Mouse (Mus musculus) hindlimb bud, embryonic 11.5 days (tissue): ENCODE results near the gene Atp8a2.
"Not testable (repeated sequence)": the region's sequence is repeated elsewhere in the genome, so short reads cannot be mapped to it uniquely, and the experiment has no call there.

Experiments used
- DNase-seq: peaks from one replicate; pipeline ENCODE4 v3.0.0-alpha.2; 2012; ENCODE audit warnings: low read depth, low spot score; ENCODE audit errors: extremely low spot score

Atp8a2 gene

GRCm38 (mm10) chr14:59624326-59624885, 572.6 kb downstream of the Atp8a2 start:
- DNase-seq: no peak

DNA sequence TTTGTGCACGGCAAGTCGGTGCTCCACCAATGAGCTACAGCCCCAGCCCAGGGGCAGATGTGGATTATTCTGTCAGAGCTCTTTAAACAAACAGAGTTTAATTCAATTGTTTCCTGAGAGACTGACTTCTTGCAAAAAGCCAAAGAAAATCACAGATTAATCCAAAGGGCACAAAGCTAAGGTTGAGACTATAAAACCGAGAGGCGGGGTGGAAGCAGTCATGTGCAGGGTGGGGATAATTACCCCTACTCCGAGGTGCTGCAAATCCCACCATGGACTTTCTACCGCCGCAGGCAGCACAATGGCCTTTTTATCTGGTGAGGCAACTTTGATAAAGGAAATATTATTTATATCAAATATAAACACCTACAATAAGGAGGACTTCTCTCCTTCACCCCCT, 580.2 kb downstream of the Atp8a2 start:
- no peak for DNase-seq

DNA sequence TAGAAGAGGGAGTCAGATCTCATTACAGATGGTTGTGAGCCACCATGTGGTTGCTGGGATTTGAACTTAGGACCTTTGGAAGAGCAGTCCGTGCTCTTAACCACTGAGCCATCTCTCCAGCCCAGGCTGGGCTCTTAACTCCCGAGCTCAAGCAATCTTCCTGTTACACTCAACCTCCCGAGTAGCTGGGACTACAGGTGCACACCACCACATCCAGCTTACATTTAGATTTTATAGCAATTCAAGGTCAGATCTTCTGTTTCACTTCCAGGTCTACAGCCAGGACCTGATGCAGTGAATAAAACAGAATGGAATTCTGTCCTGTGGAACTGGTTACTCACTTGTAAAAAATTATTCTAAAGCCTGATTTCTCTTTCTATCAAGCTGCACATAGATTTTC, 582.8 kb downstream of the Atp8a2 start:
- DNase-seq: not testable (repeated sequence)

DNA sequence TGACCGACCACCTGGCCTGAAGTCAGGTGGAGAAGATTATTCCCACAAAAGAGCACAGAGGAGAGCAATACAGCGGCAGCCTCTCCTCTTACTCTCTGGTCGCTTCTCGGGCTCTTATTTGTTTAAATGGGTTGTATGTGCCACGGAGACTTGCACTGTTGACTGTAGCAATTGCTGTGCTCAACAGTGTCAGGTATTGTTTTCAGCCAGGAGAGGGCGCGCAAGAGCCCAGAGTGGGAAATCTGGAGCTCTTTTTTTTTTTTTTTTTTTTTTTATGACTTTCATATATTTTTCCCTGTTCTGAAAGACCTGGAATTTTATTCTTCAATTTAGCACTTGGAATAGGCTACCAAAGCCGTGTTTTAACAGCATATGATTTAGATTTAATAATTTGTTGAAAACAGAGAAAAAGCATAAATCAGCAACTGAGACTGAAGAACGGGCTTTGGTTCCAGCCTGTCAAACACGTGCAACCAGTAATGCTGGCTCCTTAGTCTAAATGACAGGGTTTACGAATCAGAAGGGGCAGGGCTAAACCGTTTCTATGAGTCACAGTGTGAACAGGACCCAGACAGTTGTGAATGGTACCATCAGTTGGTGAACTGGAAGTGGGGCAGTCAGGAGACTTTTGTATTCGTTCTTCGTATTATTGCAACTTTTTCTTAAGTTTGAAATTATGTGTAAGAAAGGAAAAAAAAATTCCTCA, 583.9 kb downstream of the Atp8a2 start:
- no peak for DNase-seq

DNA sequence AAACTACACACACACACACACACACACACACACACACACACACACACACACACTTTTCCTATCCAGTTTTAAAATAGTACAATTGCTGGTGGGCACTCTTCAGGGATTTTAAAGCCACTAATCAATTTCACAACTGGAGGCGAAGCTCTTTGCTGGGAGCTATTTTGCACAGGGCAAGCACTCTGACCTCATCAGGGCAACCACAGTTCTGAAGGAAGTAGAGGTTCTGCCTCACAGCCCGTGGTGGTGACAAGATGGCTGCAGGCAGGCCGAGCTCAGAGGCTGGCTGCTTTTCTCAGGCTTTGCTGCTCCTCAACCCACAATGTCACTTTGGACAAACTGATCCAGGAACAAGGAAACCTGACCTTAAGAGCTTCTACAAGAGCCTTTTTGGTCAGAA, 590.0 kb downstream of the Atp8a2 start:
- DNase-seq: no peak

- no peak for DNase-seq
Observed at GRCm38 (mm10) chr14:59605671-59606353, 591.2 kb downstream of the Atp8a2 start.

DNA sequence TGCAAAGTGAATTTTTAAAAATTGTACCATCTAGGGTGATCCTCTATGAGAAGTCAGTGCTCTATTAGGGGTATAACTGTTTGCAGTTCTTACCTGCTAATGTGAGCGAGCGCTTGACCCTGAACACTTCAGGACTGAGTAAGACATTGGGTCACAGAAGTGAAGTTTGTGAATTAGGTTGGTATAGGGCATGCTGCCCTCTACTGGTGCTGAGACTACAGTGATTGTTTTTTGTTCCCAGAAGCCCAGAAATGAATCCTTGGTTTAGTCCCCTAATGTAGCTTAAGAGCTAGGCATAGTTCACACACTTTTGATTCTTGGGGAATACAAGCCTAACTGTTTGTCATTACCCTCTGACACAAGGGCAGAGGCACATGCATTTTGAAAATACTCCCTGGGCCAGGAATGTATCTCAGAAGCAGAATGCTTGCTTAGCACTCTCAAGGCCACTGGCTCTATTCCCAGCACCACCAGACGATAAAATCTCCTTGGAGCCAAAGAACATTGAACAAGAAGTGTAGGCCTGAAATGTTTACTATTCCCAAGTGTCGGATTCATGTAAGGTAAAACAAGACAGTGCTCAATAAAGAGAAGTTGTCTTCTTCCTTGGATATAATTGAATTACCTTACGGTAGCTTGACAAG, 592.9 kb downstream of the Atp8a2 start:
- no peak for DNase-seq

DNA sequence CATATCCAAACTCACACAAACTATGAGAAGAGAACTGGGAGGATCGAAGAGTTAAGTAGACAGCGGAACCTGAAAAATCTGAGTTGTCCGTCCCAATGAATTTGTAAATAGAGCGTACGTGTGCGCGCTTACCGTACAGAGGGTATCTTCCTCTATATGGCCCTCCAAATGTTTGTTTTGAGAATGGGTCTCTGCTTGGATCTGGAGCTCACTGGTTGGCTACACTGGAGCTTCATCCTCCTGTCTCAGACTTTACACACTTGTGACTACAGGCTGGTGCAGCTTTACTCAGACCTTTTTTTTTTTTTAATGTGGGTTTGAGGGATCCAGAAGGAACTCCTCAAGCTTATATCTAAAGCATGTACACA, 598.7 kb downstream of the Atp8a2 start:
- DNase-seq: no peak

DNA sequence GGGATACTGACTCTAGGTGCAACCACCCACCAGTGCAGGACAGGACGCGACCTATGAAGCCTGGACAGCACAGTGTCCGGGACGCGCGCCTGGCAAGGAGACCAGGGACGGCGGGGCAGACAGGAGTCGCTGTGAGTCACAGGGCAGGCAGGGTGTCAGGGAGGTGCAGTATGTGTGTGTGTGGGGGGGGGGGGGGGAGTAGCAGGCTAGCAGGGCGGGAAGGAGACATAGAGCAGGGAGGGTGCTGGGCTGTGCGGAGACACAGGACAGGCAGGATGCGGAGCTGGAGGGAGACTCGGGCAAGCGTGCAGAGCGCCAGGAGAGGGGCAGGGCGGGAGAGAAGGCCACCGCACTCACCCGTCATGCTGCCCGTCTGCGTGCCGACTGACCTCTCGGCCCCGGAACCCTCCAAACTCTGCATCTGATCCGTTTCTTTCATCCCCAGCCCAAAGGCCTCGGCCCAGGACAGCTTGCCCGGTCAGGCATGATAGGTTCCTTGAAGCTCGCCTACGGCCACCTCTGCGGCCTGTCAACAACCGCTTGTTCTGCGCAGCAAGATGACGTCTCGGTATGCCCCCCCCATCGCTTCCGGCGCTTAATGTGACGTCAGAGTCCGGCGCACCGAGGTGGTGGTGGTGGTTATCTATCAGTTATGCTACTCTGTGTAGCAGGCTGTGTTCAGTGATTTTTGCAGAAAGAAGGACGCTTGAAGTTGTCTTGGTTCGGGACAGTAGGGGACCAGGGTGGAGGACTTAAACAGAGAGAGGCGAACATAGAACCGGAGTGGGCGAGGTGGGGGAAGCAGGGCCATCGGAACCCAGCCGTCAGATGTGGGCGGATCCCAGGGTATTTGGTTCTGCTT, 599.4 kb downstream of the Atp8a2 start, which contains the start of gene Cdadc1:
TSS of gene Cdadc1 (minus strand) at position 562 of the 862 bp plus-strand sequence.
- peak; percentile 89 for DNase-seq

- DNase-seq: no peak
Observed at GRCm38 (mm10) chr14:59594988-59595387, 602.0 kb downstream of the Atp8a2 start.

GRCm38 (mm10) chr14:59592593-59592992, 604.4 kb downstream of the Atp8a2 start:
- no peak for DNase-seq

DNA sequence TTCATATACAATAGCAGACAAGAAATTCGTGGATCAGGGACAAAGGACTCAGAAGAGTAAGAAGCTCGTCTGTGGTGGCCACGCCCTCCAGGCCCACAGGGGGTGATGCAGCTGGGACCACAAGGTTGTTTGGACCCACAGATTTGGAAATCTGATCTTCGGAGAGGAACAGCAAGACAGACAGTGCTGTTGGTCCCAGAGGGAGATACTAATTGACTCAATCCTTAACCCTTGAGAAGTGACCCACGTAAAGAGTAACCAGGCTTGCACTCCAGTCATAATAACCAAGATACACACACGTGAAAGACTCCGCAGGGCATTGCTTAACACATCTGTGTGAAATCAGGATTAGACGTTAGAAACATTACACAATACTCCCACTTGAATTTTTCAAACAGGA, 605.1 kb downstream of the Atp8a2 start:
- no peak for DNase-seq

- no peak for DNase-seq
Observed at GRCm38 (mm10) chr14:59590614-59591013, 606.4 kb downstream of the Atp8a2 start.
